Mouse (Mus musculus): ENCODE measurements around the gene Atg4a-ps. TPM values are rescaled to one million over a fixed set of nuclear protein-coding genes. Genes with fewer than 3 reads are reported as not detected.

Gene Atg4a-ps
- not detected for polyA plus RNA-seq (2014; fragmentation: Illumina TruSeq; extraction: RNeasy Lipid Tissue Mini Kit (QIAGEN cat#74804); ENCODE audit: insufficient read depth, low read depth, low replicate concordance)

GRCm38 (mm10) chr3:103645968-103646367 is at the start of gene Atg4a-ps:
TSS of gene Atg4a-ps (minus strand) at chr3:103646068.

Other genes with a start within 250 kb of the Atg4a-ps start
- gene Syt6, start 70.8 kb downstream of the Atg4a-ps start, polyA plus RNA-seq (2014; fragmentation: Illumina TruSeq; extraction: RNeasy Lipid Tissue Mini Kit (QIAGEN cat#74804); ENCODE audit: insufficient read depth, low read depth, low replicate concordance), result 0.27 TPM
- gene Olfml3, start 91.9 kb upstream of the Atg4a-ps start, polyA plus RNA-seq (2014; fragmentation: Illumina TruSeq; extraction: RNeasy Lipid Tissue Mini Kit (QIAGEN cat#74804); ENCODE audit: insufficient read depth, low read depth, low replicate concordance), result 46.2 TPM
- not detected for gene Gm10964, start 93.3 kb upstream of the Atg4a-ps start, polyA plus RNA-seq (2014; fragmentation: Illumina TruSeq; extraction: RNeasy Lipid Tissue Mini Kit (QIAGEN cat#74804); ENCODE audit: insufficient read depth, low read depth, low replicate concordance)
- gene Hipk1, start 145.5 kb upstream of the Atg4a-ps start, polyA plus RNA-seq (2014; fragmentation: Illumina TruSeq; extraction: RNeasy Lipid Tissue Mini Kit (QIAGEN cat#74804); ENCODE audit: insufficient read depth, low read depth, low replicate concordance), result 24.4 TPM
- gene Dclre1b, start 163.4 kb upstream of the Atg4a-ps start, polyA plus RNA-seq (2014; fragmentation: Illumina TruSeq; extraction: RNeasy Lipid Tissue Mini Kit (QIAGEN cat#74804); ENCODE audit: insufficient read depth, low read depth, low replicate concordance), result 4.7 TPM
- 7.8 TPM for gene Ap4b1, start 163.5 kb upstream of the Atg4a-ps start, polyA plus RNA-seq (2014; fragmentation: Illumina TruSeq; extraction: RNeasy Lipid Tissue Mini Kit (QIAGEN cat#74804); ENCODE audit: insufficient read depth, low read depth, low replicate concordance)
- not detected for gene Gm43064, start 163.5 kb upstream of the Atg4a-ps start, polyA plus RNA-seq (2014; fragmentation: Illumina TruSeq; extraction: RNeasy Lipid Tissue Mini Kit (QIAGEN cat#74804); ENCODE audit: insufficient read depth, low read depth, low replicate concordance)
- not detected for gene Bcl2l15, start 186.5 kb upstream of the Atg4a-ps start, polyA plus RNA-seq (2014; fragmentation: Illumina TruSeq; extraction: RNeasy Lipid Tissue Mini Kit (QIAGEN cat#74804); ENCODE audit: insufficient read depth, low read depth, low replicate concordance)
- gene Ptpn22, start 213.7 kb upstream of the Atg4a-ps start, polyA plus RNA-seq (2014; fragmentation: Illumina TruSeq; extraction: RNeasy Lipid Tissue Mini Kit (QIAGEN cat#74804); ENCODE audit: insufficient read depth, low read depth, low replicate concordance), result 7.4 TPM